27 mouse cellular contexts compared by ENCODE assay signal in the genomic region with DNA sequence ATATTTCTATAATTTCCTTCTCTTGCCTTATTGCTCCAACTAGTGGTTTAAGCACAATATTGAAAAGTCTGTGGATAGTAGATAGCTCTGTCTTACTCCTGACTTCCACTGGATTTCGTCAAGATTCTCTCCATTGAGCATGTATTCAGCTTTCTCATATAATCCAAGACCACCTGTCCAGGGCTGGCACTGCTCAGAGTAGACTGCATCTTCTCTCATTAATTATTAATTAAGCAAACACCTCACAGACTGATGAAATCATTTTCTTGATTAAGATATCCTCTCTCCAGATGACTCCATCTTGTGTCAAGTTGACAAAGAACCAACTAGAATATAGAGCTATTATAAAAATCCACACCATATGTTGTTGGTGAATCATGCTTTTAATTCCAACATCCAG.
DNase-seq lines count a peak whose midpoint lies in the region; ATAC-seq and TF ChIP-seq lines count a peak whose summit lies in the region.
"Had no signal": no experiment of that assay in that cellular context is flagged by ENCODE, and none has a peak within 500 bp of the region (broad histone marks: within the 10 kb centered on the region; RNA-seq: fewer than 3 reads in every experiment).

No protein-coding gene starts in this region.

- H3K36me3 ChIP-seq in forebrain, embryonic 14.5 days (ENCODE audit: control insufficient read depth, insufficient read depth, low read length): no peaks in the 10 kb centered on the region
- no peaks in the 10 kb centered on the region for H3K36me3 ChIP-seq in forebrain, embryonic 10.5 days (replicated peaks)
- no peaks in the 10 kb centered on the region for H3K36me3 ChIP-seq in kidney, postnatal 0 days (ENCODE audit: insufficient read depth, low read length)
- H3K36me3 ChIP-seq in midbrain, embryonic 14.5 days (ENCODE audit: control insufficient read depth, insufficient read depth, low read length): no peaks in the 10 kb centered on the region
- no peaks in the 10 kb centered on the region for H3K36me3 ChIP-seq in midbrain, embryonic 16.5 days (ENCODE audit: control insufficient read depth, insufficient read depth, low read length)
- H3K36me3 ChIP-seq: embryonic facial prominence, embryonic 10.5 days; embryonic facial prominence, embryonic 15.5 days; heart, embryonic 10.5 days; heart, embryonic 15.5 days; neural tube, embryonic 13.5 days had no signal

- peak; percentile 32; the same call in 1 of the 2 replicates for TF ChIP-seq CTCF in kidney, postnatal 0 days (IDR thresholded peaks at IDR 0.05; ENCODE audit: low read depth)

- WGBS in forebrain, embryonic 14.5 days: 54% methylated on average over 1 of the region's 1 CpGs
- 79% methylated on average over 1 of the region's 1 CpGs for WGBS in forebrain, embryonic 10.5 days
- 71% methylated on average over 1 of the region's 1 CpGs for WGBS in kidney, postnatal 0 days
- 65% methylated on average over 1 of the region's 1 CpGs for WGBS in midbrain, embryonic 14.5 days
- WGBS in midbrain, embryonic 16.5 days: 86% methylated on average over 1 of the region's 1 CpGs

- H3K9me3 ChIP-seq in forebrain, embryonic 14.5 days (replicated peaks; ENCODE audit: control insufficient read depth, low read length): no peaks in the 10 kb centered on the region
- H3K9me3 ChIP-seq in forebrain, embryonic 10.5 days: no peaks in the 10 kb centered on the region
- H3K9me3 ChIP-seq in kidney, postnatal 0 days (replicated peaks; ENCODE audit: low read length): no peaks in the 10 kb centered on the region
- no peaks in the 10 kb centered on the region for H3K9me3 ChIP-seq in midbrain, embryonic 14.5 days (ENCODE audit: control insufficient read depth, low read length)
- no peaks in the 10 kb centered on the region for H3K9me3 ChIP-seq in midbrain, embryonic 16.5 days (replicated peaks; ENCODE audit: control insufficient read depth, low read length, poor library complexity, severe bottlenecking)
- H3K9me3 ChIP-seq: embryonic facial prominence, embryonic 10.5 days; embryonic facial prominence, embryonic 15.5 days; heart, embryonic 10.5 days; heart, embryonic 15.5 days had no signal

- DNase-seq in forebrain, embryonic 14.5 days (ENCODE audit: low spot score): peak; percentile 67
- DNase-seq in forebrain, embryonic 10.5 days (ENCODE audit: extremely low spot score, low spot score): no peak
- DNase-seq in kidney, postnatal 0 days (ENCODE audit: low spot score): no peak
- no peak for DNase-seq in kidney, postnatal 14 days
- DNase-seq in midbrain, embryonic 14.5 days: no peak
- no peak for DNase-seq in adrenal gland, adult 8-10 months
- DNase-seq: adrenal gland, postnatal 25 days; cerebellum, adult 18-20 months; cerebellum, postnatal 25 days; gastrocnemius, postnatal 10 days; kidney, adult 11 months; kidney, postnatal 36 days; layer of hippocampus, postnatal 36 days; liver; lung, adult 2 months; lung, postnatal 10 days; right cerebral cortex, postnatal 4 days; thymus, adult 2 months; thymus, postnatal 36 days had no signal

- H3K4me3 ChIP-seq in forebrain, embryonic 14.5 days (ENCODE audit: low read depth, low read length): no peak overlapping the region
- no peak overlapping the region for H3K4me3 ChIP-seq in forebrain, embryonic 10.5 days
- no peak overlapping the region for H3K4me3 ChIP-seq in kidney, postnatal 0 days (replicated peaks; ENCODE audit: low read depth, low read length)
- H3K4me3 ChIP-seq in midbrain, embryonic 14.5 days (replicated peaks; ENCODE audit: low read depth, low read length): no peak overlapping the region
- no peak overlapping the region for H3K4me3 ChIP-seq in midbrain, embryonic 16.5 days (ENCODE audit: low read depth, low read length)
- H3K4me3 ChIP-seq: embryonic facial prominence, embryonic 10.5 days; embryonic facial prominence, embryonic 15.5 days; heart, embryonic 10.5 days; heart, embryonic 15.5 days; neural tube, embryonic 13.5 days had no signal

- no peak overlapping the region for H3K4me2 ChIP-seq in forebrain, embryonic 14.5 days (ENCODE audit: low read length)
- H3K4me2 ChIP-seq in kidney, postnatal 0 days (ENCODE audit: low read length): no peak overlapping the region
- no peak overlapping the region for H3K4me2 ChIP-seq in midbrain, embryonic 14.5 days (ENCODE audit: low read length)
- H3K4me2 ChIP-seq in midbrain, embryonic 16.5 days (ENCODE audit: low read length): no peak overlapping the region
- H3K4me2 ChIP-seq: embryonic facial prominence, embryonic 15.5 days; heart, embryonic 15.5 days; neural tube, embryonic 13.5 days had no signal

- H3K27ac ChIP-seq in forebrain, embryonic 14.5 days (ENCODE audit: low read depth, low read length): no peak overlapping the region
- H3K27ac ChIP-seq in forebrain, embryonic 10.5 days: no peak overlapping the region
- H3K27ac ChIP-seq in kidney, postnatal 0 days: no peak overlapping the region
- H3K27ac ChIP-seq in midbrain, embryonic 14.5 days (replicated peaks; ENCODE audit: low read depth, low read length): no peak overlapping the region
- no peak overlapping the region for H3K27ac ChIP-seq in midbrain, embryonic 16.5 days (ENCODE audit: low read length)
- H3K27ac ChIP-seq: embryonic facial prominence, embryonic 10.5 days; embryonic facial prominence, embryonic 15.5 days; heart, embryonic 10.5 days; heart, embryonic 15.5 days; liver, embryonic 14.5 days; neural tube, embryonic 13.5 days had no signal

- ATAC-seq in forebrain, embryonic 14.5 days: peak; percentile 61; the same call in 1 of the 2 replicates
- no peak for ATAC-seq in kidney, postnatal 0 days (replicated peaks; ENCODE audit: low FRiP score, low read depth)
- peak; percentile 64 for ATAC-seq in midbrain, embryonic 14.5 days (ENCODE audit: low FRiP score, low TSS enrichment)
- ATAC-seq in midbrain, embryonic 16.5 days: no peak
- ATAC-seq: CD4-positive, CD25-positive, alpha-beta regulatory T cell, adult 4 months had no signal

- H3K4me1 ChIP-seq in forebrain, embryonic 14.5 days (ENCODE audit: control insufficient read depth, insufficient read depth, low read length): no peaks in the 10 kb centered on the region
- H3K4me1 ChIP-seq in forebrain, embryonic 10.5 days: no peaks in the 10 kb centered on the region
- H3K4me1 ChIP-seq in kidney, postnatal 0 days (replicated peaks; ENCODE audit: insufficient read depth, low read length): no peaks in the 10 kb centered on the region
- no peaks in the 10 kb centered on the region for H3K4me1 ChIP-seq in midbrain, embryonic 14.5 days (ENCODE audit: control insufficient read depth, insufficient read depth, low read length)
- H3K4me1 ChIP-seq in midbrain, embryonic 16.5 days (ENCODE audit: control insufficient read depth, insufficient read depth, low read length): no peaks in the 10 kb centered on the region
- H3K4me1 ChIP-seq: embryonic facial prominence, embryonic 10.5 days; embryonic facial prominence, embryonic 15.5 days; heart, embryonic 10.5 days; heart, embryonic 15.5 days; neural tube, embryonic 13.5 days had no signal

- H3K9ac ChIP-seq in forebrain, embryonic 14.5 days (ENCODE audit: low read length): no peak overlapping the region
- H3K9ac ChIP-seq in kidney, postnatal 0 days (ENCODE audit: low read depth, low read length): no peak overlapping the region
- H3K9ac ChIP-seq in midbrain, embryonic 14.5 days (replicated peaks; ENCODE audit: low read length): no peak overlapping the region
- H3K9ac ChIP-seq in midbrain, embryonic 16.5 days (ENCODE audit: low read depth, low read length): no peak overlapping the region
- H3K9ac ChIP-seq: embryonic facial prominence, embryonic 15.5 days; heart, embryonic 15.5 days; liver, embryonic 14.5 days; neural tube, embryonic 13.5 days had no signal

- no peaks in the 10 kb centered on the region for H3K27me3 ChIP-seq in forebrain, embryonic 14.5 days (replicated peaks; ENCODE audit: control insufficient read depth, insufficient read depth, low read length)
- H3K27me3 ChIP-seq in forebrain, embryonic 10.5 days (ENCODE audit: poor library complexity, severe bottlenecking): no peaks in the 10 kb centered on the region
- no peaks in the 10 kb centered on the region for H3K27me3 ChIP-seq in kidney, postnatal 0 days (ENCODE audit: insufficient read depth, low read length)
- no peaks in the 10 kb centered on the region for H3K27me3 ChIP-seq in midbrain, embryonic 14.5 days (ENCODE audit: control insufficient read depth, insufficient read depth, low read length)
- H3K27me3 ChIP-seq in midbrain, embryonic 16.5 days (ENCODE audit: control insufficient read depth, insufficient read depth, low read depth, low read length): no peaks in the 10 kb centered on the region
- H3K27me3 ChIP-seq: embryonic facial prominence, embryonic 15.5 days; heart, embryonic 15.5 days; neural tube, embryonic 13.5 days had no signal

Comparison
In these comparisons a context has a peak if more than half of its experiments do, and no peak if none do; other contexts are left out.
1. ATAC-seq: peak in forebrain, embryonic 14.5 days (single experiment) and midbrain, embryonic 14.5 days (single experiment); none in kidney, postnatal 0 days (single experiment) and midbrain, embryonic 16.5 days (single experiment).